ENCODE assay signal across 19 mouse cellular contexts in genomic region chr1:19777542-19777941, GRCm38 (mm10).
"Had no signal": no experiment of that assay in that cellular context is flagged by ENCODE, and none has a peak within 500 bp of the region (broad histone marks: within the 10 kb centered on the region; RNA-seq: fewer than 3 reads in every experiment).

No protein-coding gene starts in this region.

- DNase-seq: kidney, adult 2 months; kidney, postnatal 25 days; layer of hippocampus, postnatal 36 days; liver, embryonic 13.5 days; lung, adult 2 months; lung, postnatal 14 days; lung, postnatal 4 days; right cerebral cortex, adult 18-20 months; right cerebral cortex, postnatal 14 days; right cerebral cortex, postnatal 4 days; thymus, postnatal 25 days had no signal

- H3K27me3 ChIP-seq: limb, embryonic 13.5 days; liver, embryonic 13.5 days; midbrain, embryonic 12.5 days; neural tube, embryonic 12.5 days; neural tube, embryonic 15.5 days had no signal

- H3K4me2 ChIP-seq: limb, embryonic 13.5 days; liver, embryonic 13.5 days; midbrain, embryonic 12.5 days; neural tube, embryonic 12.5 days; neural tube, embryonic 15.5 days had no signal

- H3K27ac ChIP-seq: left cerebral cortex, adult 2 months; limb, embryonic 13.5 days; liver, embryonic 13.5 days; midbrain, embryonic 12.5 days; neural tube, embryonic 12.5 days; neural tube, embryonic 15.5 days had no signal

- H3K4me3 ChIP-seq: left cerebral cortex, adult 2 months; limb, embryonic 13.5 days; liver, embryonic 13.5 days; midbrain, embryonic 12.5 days; neural tube, embryonic 12.5 days; neural tube, embryonic 15.5 days had no signal

- H3K9ac ChIP-seq: limb, embryonic 13.5 days; liver, embryonic 13.5 days; midbrain, embryonic 12.5 days; neural tube, embryonic 12.5 days; neural tube, embryonic 15.5 days had no signal

- H3K9me3 ChIP-seq: limb, embryonic 13.5 days; liver, embryonic 13.5 days; midbrain, embryonic 12.5 days; neural tube, embryonic 12.5 days; neural tube, embryonic 15.5 days had no signal

- H3K36me3 ChIP-seq: limb, embryonic 13.5 days; liver, embryonic 13.5 days; midbrain, embryonic 12.5 days; neural tube, embryonic 12.5 days; neural tube, embryonic 15.5 days had no signal

- ATAC-seq: hindbrain, embryonic 16.5 days; inflammation-experienced regulatory T-cells, adult 6 months; intestine, embryonic 16.5 days had no signal

- H3K4me1 ChIP-seq: limb, embryonic 13.5 days; liver, embryonic 13.5 days; neural tube, embryonic 12.5 days; neural tube, embryonic 15.5 days had no signal
